8 mouse cellular contexts compared by ENCODE assay signal in genomic region chr3:142881589-142881871, GRCm38 (mm10). TPM values are rescaled to one million over a fixed set of nuclear protein-coding genes. Genes with fewer than 3 reads are reported as not detected.
DNase-seq lines count a peak whose midpoint lies in the region; ATAC-seq and TF ChIP-seq lines count a peak whose summit lies in the region.

No protein-coding gene starts in this region.

- peaks cover 9% of the 10 kb centered on the region for H3K4me1 ChIP-seq in heart, embryonic 16.5 days (ENCODE audit: control insufficient read depth, insufficient read depth, low read length)
- H3K4me1 ChIP-seq in ES-E14 (ENCODE audit: control insufficient read depth in 2 of 2, insufficient read depth in 2 of 2, low read length in 2 of 2, poor library complexity in 1 of 2): peaks cover 1 to 5% of the 10 kb centered on the region in 2 experiments; a peak in 1 of 4 replicates
- H3K4me1 ChIP-seq in forebrain, embryonic 16.5 days (replicated peaks; ENCODE audit: control insufficient read depth, insufficient read depth, low read length): peaks cover 5% of the 10 kb centered on the region; the same call in 1 of the 2 replicates
- peaks cover 13% of the 10 kb centered on the region for H3K4me1 ChIP-seq in liver, postnatal 0 days (ENCODE audit: insufficient read depth)

- no peak for DNase-seq in heart, adult 11 months
- DNase-seq in ES-E14 (ENCODE audit: low read depth, low spot score) (no peak), adipocyte (ENCODE audit: low spot score) (no peak)
- no peak for DNase-seq in liver, postnatal 0 days
- DNase-seq in Muller cell, postnatal 12 days (ENCODE audit: inconsistent ontology term): no peak
- DNase-seq in left cerebral cortex, adult 18-20 months (ENCODE audit: low spot score in 2 of 2): no peak

- peak overlapping the region; percentile 92 for H3K27ac ChIP-seq in heart, embryonic 16.5 days (ENCODE audit: low read length)
- H3K27ac ChIP-seq in ES-E14 (ENCODE audit: insufficient read depth, low read depth, low read length, poor library complexity, severe bottlenecking): peak overlapping the region; percentile 92
- H3K27ac ChIP-seq in forebrain, embryonic 16.5 days (ENCODE audit: low read length): peak overlapping the region; percentile 93
- peak overlapping the region; percentile 100 for H3K27ac ChIP-seq in liver, postnatal 0 days (ENCODE audit: low read depth)

- 0% methylated on average over 11 of the region's 40 CpGs for WGBS in heart, embryonic 16.5 days
- under 1% methylated on average over 33 of the region's 40 CpGs for WGBS in forebrain, embryonic 16.5 days
- WGBS in liver, postnatal 0 days (ENCODE audit: insufficient replicate concordance): 0% methylated on average over 27 of the region's 40 CpGs

- H3K4me2 ChIP-seq in heart, embryonic 16.5 days (ENCODE audit: low read depth, low read length): peak overlapping the region; percentile 64
- H3K4me2 ChIP-seq in forebrain, embryonic 16.5 days (ENCODE audit: low read length): peak overlapping the region; percentile 66
- H3K4me2 ChIP-seq in liver, postnatal 0 days (ENCODE audit: low read depth, low read length): peak overlapping the region; percentile 66

- TF ChIP-seq CTCF in liver, postnatal 0 days (IDR thresholded peaks at IDR 0.05; ENCODE audit: low read depth): no peak

- TF ChIP-seq EP300 in liver, postnatal 0 days (IDR thresholded peaks at IDR 0.05; ENCODE audit: low read depth): no peak

- H3K4me3 ChIP-seq in heart, embryonic 16.5 days (ENCODE audit: low read length): peak overlapping the region; percentile 100
- peak overlapping the region; percentile 97 to 99 for H3K4me3 ChIP-seq in ES-E14 (ENCODE audit: insufficient read depth in 1 of 2, low read depth in 1 of 2, low read length in 2 of 2, poor library complexity in 1 of 2, severe bottlenecking in 1 of 2)
- H3K4me3 ChIP-seq in forebrain, embryonic 16.5 days (replicated peaks; ENCODE audit: low read length): peak overlapping the region; percentile 72
- peak overlapping the region; percentile 97 for H3K4me3 ChIP-seq in liver, postnatal 0 days (ENCODE audit: low read depth, low read length)

- peak; percentile 41 for ATAC-seq in heart, embryonic 16.5 days (replicated peaks; ENCODE audit: extremely low read depth, insufficient read depth, low FRiP score)
- ATAC-seq in forebrain, embryonic 16.5 days: no peak
- peak; percentile 14; the same call in 1 of the 2 replicates for ATAC-seq in liver, postnatal 0 days

- H3K9me3 ChIP-seq in heart, embryonic 16.5 days (replicated peaks; ENCODE audit: control insufficient read depth, low read length): no peaks in the 10 kb centered on the region
- H3K9me3 ChIP-seq in ES-E14 (ENCODE audit: control insufficient read depth, insufficient read depth, low read depth, low read length): no peaks in the 10 kb centered on the region
- no peaks in the 10 kb centered on the region for H3K9me3 ChIP-seq in forebrain, embryonic 16.5 days (ENCODE audit: control insufficient read depth, low read length)
- no peaks in the 10 kb centered on the region for H3K9me3 ChIP-seq in liver, postnatal 0 days (ENCODE audit: low read length)

- peak overlapping the region; percentile 98 for H3K9ac ChIP-seq in heart, embryonic 16.5 days (ENCODE audit: low read length)
- H3K9ac ChIP-seq in ES-E14 (ENCODE audit: insufficient read depth, low read depth, low read length, poor library complexity, severe bottlenecking): peak overlapping the region; percentile 98
- peak overlapping the region; percentile 83 for H3K9ac ChIP-seq in forebrain, embryonic 16.5 days (replicated peaks; ENCODE audit: low read depth, low read length)
- peak overlapping the region; percentile 98 for H3K9ac ChIP-seq in liver, postnatal 0 days (replicated peaks)

- in situ Hi-C loops in ES-E14 (cut with MboI; ENCODE audit: low sequenced_read_pairs in 2 of 2, unreplicated experiment in 2 of 2): no loop called here

- H3K36me3 ChIP-seq in heart, embryonic 16.5 days (ENCODE audit: control insufficient read depth, insufficient read depth): no peaks in the 10 kb centered on the region
- no peaks in the 10 kb centered on the region for H3K36me3 ChIP-seq in ES-E14 (ENCODE audit: control insufficient read depth, insufficient read depth, low read length, poor library complexity, severe bottlenecking)
- H3K36me3 ChIP-seq in forebrain, embryonic 16.5 days (ENCODE audit: control insufficient read depth, insufficient read depth): no peaks in the 10 kb centered on the region
- no peaks in the 10 kb centered on the region for H3K36me3 ChIP-seq in liver, postnatal 0 days (replicated peaks; ENCODE audit: insufficient read depth, low read length)

- H3K27me3 ChIP-seq in heart, embryonic 16.5 days (ENCODE audit: control insufficient read depth, insufficient read depth, low read length): no peaks in the 10 kb centered on the region
- no peaks in the 10 kb centered on the region for H3K27me3 ChIP-seq in forebrain, embryonic 16.5 days (replicated peaks; ENCODE audit: control insufficient read depth, insufficient read depth, low read length)
- H3K27me3 ChIP-seq in liver, postnatal 0 days (ENCODE audit: insufficient read depth, low read length): no peaks in the 10 kb centered on the region

TF ChIP-seq in ES-E14, 5 proteins besides CTCF, POLR2A, EP300 and RAD21:
- no peak for TF ChIP-seq ZNF384 (IDR thresholded peaks at IDR 0.05; ENCODE audit: low read depth, low read length)
- no peak for TF ChIP-seq ZC3H11A (IDR thresholded peaks at IDR 0.05; ENCODE audit: borderline replicate concordance, low read depth, low read length)
- no peak for TF ChIP-seq HCFC1 (IDR thresholded peaks at IDR 0.05; ENCODE audit: borderline replicate concordance, insufficient read depth, low read length)
- TF ChIP-seq MAFK (IDR thresholded peaks at IDR 0.05; ENCODE audit: insufficient read depth, low read depth, low read length): no peak
- TF ChIP-seq CHD2 (IDR thresholded peaks at IDR 0.05; ENCODE audit: low read depth, low read length): no peak

RNA-seq across cellular contexts. Expression of gene Pkn2, which starts 0.3 kb away (rescaled TPM):
- polyA plus RNA-seq in heart, embryonic 16.5 days (2015; fragmentation: Nextera tagmentation; extraction: Ambion mirVana): 31.5 and 34.6 TPM in 2 replicates
- total RNA-seq in ES-E14 (2012; rRNA removed): 119 and 152 TPM in 2 replicates
- 25.0 and 29.3 TPM in 2 replicates for polyA plus RNA-seq in forebrain, embryonic 16.5 days (2015; fragmentation: Nextera tagmentation; extraction: Ambion mirVana)
- polyA plus RNA-seq in liver, postnatal 0 days (2015; fragmentation: Nextera tagmentation; extraction: Ambion mirVana): 26.6 and 30.0 TPM in 2 replicates
- 10 to 100 TPM; 29.1 to 34.1 TPM for total RNA-seq in left cerebral cortex, adult 18-20 months (2021)
